In the genomic region with DNA sequence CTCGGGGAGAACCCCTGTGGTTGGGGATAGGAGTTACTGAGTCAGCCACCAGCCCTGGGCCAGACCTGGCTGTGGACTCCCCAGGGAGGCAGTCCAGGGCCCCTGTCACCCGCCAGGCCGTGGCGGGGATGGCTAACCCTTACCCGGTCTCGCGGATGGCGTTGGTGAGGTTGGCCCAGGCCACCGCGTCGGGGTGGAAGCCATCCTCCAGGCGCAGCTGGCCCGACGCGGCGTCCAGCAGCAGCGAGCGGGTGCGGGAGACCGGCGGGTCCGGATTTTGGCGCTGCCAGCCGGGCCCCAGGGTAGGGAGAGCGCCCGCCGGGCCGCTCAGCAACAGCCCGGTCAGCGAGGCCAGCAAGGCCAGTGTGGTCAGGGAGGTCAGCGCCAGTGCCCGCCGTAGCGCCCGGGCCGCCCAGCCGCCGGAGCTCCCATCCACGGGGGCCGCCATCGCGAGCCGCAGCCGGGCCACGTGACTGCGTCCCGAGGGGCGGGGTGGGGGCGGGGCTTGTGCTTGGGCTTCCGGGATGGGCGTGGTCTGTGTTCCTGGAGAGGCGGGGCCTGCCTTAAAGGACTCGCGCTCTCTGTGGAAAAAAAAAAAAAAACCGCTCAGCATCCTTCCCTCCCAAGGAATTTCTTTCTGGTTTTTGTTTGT, we compare ENCODE assay signal across 8 mouse cellular contexts. TPM values are rescaled to one million over a fixed set of nuclear protein-coding genes. Genes with fewer than 3 reads are reported as not detected.
DNase-seq lines count a peak whose midpoint lies in the region; ATAC-seq lines count a peak whose summit lies in the region.

Plbd2 (minus strand) TSS at position 482 of the 652 bp plus-strand sequence.

- peak; percentile 70 for ATAC-seq in megakaryocyte progenitor cell, adult 5-6 weeks (replicated peaks; ENCODE audit: poor library complexity)

- peak; percentile 95 for DNase-seq in adipocyte (ENCODE audit: low spot score)
- peak; percentile 78 to 94 for DNase-seq in cerebellum, postnatal 4 days (ENCODE audit: low spot score in 2 of 2)
- peak; percentile 88 for DNase-seq in gastrocnemius, postnatal 10 days
- peak; percentile 31 for DNase-seq in hindlimb bud, embryonic 11.5 days (ENCODE audit: extremely low spot score, low read depth, low spot score)
- peak; percentile 79 to 90 for DNase-seq in left cerebral cortex, postnatal 10 days (ENCODE audit: extremely low spot score in 1 of 2, low spot score in 2 of 2)
- peak; percentile 89 to 90 for DNase-seq in right cerebral cortex, postnatal 10 days (ENCODE audit: low spot score in 2 of 2)
- DNase-seq in urinary bladder, postnatal 4 days (ENCODE audit: low spot score in 2 of 2) = peak; percentile 76 to 85

- intact Hi-C loops in left cerebral cortex, postnatal 10 days (cut with DNase I) = no loop called here

RNA-seq across cellular contexts. Expression of gene Plbd2, which starts in this region (rescaled TPM):
- total RNA-seq in gastrocnemius, postnatal 10 days (2021) = 10 to 100 TPM; 36.7 to 38.0 TPM
- total RNA-seq in left cerebral cortex, postnatal 10 days (2021) = 10 to 100 TPM; 70.6 to 71.5 TPM
- total RNA-seq in megakaryocyte progenitor cell, adult 5-6 weeks (2015) = 8.3 and 9.8 TPM in 2 replicates
- 6.9 and 8.7 TPM in 2 replicates for total RNA-seq in megakaryocyte progenitor cell, adult 5-6 weeks (2017)

Comparison
In these comparisons a context has a peak if more than half of its experiments do, and no peak if none do; other contexts are left out.
1. Peak in every context shown above with its lines: DNase-seq and ATAC-seq.
2. DNase-seq: peak in every context shown above with its lines; median percentile 95 in adipocyte; 90 in right cerebral cortex, postnatal 10 days; 88 in gastrocnemius, postnatal 10 days; 86 in cerebellum, postnatal 4 days; 84 in left cerebral cortex, postnatal 10 days; 80 in urinary bladder, postnatal 4 days; 31 in hindlimb bud, embryonic 11.5 days.